Mouse (Mus musculus): ENCODE measurements around the gene Gm20431.

Gene Gm20431

DNA sequence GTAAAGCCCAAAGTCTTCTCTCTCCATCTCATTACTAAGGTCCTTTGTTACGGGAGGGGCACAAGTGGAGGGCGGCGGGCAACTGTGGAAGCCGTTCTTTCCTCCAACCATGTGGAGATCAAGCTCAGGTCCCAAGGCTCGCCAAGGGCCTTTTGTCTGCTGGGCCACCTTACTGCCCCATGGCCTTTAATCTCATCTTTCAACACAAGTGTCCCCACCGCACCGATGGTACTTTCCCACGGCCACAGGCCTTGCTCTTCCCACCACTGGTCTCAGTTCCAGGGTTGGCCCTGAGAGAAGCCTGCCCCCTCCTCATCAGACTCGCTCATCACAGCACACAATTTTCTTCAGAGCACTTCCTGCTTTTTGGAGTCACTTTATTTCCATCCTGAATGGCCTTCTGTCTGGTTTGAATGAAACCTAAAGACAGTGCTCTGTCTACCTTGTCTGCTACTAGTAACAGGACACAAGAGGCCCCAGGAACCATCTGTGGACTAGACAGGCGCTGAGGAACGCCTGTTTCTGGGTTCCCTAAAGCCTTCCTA, 31.6 kb downstream of the Gm20431 start:
- no peak for DNase-seq

DNA sequence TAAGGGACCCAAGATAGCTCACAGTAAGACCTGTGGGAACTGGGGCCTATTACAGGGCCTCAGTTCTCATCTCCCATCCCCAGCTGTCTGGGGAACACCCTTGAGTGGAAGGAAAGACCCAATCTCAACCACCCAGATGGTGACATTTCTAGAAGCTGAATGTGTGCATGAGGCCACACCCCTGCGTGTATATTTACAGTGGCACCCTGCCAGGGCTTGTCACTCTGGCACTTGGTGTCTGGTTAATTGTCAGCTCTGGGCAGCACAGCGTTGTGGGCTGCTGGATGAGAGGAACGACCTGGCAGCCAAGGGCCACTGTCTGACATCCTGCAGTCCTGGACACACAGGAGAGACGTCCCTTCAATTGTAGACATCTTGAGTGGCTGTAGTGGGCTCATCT, 32.4 kb downstream of the Gm20431 start:
- no peak for DNase-seq

DNA sequence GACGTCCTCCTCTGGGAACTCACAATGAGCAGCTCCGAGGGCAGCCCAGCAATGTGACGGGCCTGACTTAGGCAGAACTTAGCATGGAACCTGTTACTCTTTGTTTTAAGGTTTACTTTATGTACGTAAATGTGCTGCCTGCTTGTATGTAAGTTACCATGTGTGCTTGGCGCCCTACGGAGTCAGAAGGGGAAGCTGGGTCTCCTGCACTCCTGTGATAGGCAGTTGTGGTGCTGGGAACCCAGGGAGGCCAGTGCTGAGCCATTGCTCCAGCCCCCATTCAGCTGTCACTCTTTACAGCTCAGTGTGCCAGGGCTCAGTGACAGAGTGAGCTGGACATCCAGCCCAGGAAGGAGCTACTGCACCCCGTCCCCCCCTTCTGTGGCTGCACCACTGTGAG, 34.3 kb downstream of the Gm20431 start:
- DNase-seq: no peak

DNA sequence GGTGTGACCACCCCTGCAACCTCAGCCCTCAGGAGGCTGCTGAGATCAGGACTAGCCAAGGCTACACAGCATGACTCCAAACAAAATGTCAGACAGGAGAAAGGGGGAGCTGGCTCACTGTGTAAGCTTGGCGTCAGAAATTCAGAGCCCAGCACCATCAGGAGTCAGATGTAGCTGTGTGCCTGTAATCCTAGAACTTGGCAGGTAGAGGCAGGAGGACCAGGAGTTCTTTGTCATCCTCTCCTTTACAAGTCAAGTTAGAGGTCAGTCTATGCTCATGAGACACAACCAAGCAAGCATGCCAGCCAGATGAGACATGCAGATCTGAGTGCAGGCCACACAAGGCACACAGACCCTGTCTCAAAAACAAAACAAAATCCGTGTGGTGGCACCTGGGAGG, 35.6 kb downstream of the Gm20431 start:
- DNase-seq: no peak

DNA sequence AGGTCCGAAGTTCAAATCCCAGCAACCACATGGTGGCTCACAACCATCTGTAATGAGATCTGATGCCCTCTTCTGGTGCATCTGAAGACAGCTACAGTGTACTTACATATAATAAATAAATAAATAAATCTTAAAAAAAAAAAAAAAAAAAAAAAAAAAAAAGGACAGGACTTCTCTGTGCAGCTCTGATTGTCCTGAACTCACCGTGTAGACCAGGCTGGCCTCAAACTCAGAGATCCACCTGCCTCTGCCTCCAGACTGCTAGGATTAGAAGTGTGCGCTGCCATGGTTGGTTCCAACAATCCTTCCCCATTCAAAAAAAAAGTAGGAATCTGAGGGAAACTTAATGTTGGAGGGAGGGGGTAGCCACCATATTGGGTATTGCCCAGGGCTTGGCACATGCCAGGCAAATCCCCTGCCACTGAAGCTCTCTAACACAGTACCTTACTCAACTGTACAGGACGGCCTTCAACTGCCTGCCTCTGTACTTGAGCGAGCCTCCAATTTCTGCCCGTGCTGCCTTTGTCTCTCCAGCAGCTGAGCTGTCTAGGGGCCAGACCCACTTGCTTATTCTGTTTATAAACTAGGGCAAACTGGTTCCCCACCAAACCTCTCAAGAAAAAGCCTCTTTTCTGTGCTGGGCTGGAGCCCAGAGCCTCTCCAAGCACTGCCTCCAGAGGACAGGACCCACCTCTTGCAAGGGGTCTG, 36.8 kb downstream of the Gm20431 start:
- no peak for DNase-seq

DNA sequence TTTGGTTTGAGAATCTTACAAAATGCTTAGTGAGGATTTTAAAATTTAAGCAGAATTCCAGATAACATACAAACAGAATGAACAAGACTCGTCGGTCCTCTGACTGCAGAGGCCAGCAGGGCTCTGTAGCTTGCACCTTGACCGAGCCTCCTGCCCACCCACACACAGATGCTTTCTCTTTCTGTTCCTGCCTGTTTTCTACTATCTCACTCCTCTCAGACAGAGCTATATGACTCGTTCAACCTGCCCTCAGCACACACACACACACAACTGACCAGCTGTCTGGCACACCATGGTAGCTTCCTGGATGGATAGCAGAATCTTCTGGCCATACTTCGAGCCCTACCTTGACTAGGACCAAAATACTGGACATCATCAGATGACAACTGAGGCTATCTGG, 38.3 kb downstream of the Gm20431 start:
- no peak for DNase-seq

DNA sequence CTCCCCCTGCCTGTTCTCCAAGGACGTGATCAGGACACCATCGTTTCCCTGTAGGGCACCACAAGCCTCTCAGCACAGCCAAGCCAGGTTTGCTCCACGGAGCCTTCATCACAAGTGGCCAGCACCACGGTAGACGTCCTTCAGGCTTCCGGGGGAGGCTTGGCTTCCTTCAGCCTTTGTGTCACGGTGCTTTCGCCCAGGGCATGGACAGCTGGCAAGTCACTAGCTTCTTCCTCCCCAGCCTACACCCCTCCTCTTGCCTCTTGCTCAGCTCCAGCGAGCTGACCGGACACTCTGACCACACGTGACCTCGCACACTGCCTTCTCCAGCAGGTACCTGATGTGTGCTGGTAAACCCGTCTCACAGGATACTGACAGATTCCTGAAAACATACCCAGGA, 38.9 kb downstream of the Gm20431 start:
- DNase-seq: no peak

DNA sequence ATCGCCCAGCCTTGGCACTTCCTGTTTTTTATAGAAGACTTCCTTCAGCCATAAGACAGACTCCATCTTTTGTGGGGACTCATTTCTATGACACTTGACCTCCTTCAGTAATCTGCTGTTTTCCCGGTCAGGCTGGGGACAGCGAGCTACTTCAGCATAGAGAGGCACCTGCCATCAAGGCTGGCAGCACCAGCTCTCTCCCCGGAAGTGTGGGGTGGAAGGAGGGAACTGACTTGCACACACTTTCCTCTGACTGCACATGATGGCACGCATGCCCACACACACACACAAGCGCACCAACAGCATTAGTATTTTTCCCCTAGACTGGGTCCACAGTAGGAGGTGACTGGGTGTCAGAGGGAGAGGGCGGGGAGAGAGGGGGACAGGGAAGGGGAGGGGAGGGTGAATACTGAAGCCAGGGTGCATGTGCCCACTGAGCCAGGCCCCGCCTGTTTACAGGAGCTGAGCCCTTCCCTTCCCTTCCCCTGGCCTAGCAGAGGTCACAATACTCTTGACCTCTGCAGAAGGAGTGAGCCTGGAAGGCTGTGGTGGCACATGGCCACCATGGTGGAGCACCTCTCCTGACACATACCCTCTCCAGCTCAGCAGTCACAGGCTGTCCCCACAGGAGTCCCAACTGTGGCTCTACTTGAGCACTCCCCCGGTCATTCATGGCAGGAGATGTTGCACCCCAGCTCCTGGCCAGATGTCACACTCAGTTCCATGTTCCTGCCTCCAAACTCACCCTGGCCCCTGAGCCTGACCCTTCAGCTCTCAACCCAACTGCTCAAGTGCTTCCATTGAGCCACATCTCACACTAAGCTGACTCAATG, 39.8 kb downstream of the Gm20431 start:
- DNase-seq: peak; percentile 49 to 54

DNA sequence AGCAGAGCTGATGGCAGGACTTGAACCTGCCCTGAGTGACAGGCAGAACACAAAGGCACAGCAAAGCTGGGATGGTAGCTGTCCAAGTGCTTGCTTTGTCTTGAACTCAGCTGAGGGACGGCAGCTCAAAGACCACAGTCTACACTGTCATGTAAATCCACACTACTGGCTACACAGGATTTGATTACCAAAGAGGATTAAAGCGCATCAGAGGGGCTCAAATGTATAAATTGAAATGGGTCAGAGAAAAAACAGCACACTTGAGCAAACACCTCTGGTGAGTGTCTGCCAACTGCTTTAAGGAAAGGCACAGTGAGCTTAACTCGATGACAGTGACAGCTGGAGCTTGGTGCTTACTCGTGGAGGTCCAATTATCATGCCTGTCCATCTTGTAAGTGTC, 43.8 kb downstream of the Gm20431 start:
- no peak for DNase-seq

DNA sequence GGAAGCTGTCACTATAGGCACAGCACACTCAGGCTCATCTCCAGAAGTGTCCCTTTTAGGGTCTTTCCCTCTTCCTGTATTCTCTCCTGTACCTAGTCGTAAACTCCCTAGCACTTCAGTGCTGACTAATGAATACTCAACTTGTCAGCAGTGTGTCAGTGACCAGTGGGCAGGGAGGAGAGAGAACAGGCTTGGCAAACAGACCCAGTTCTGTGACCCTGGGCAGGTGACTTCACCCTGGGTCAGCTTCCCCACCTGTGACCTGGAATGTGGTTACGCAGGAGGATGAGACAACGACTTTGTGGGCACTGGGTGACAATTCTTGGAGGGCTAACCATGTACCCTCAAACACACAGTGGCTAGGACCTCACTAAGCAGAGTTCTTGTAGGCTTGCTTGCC, 44.3 kb downstream of the Gm20431 start:
- DNase-seq: no peak

DNA sequence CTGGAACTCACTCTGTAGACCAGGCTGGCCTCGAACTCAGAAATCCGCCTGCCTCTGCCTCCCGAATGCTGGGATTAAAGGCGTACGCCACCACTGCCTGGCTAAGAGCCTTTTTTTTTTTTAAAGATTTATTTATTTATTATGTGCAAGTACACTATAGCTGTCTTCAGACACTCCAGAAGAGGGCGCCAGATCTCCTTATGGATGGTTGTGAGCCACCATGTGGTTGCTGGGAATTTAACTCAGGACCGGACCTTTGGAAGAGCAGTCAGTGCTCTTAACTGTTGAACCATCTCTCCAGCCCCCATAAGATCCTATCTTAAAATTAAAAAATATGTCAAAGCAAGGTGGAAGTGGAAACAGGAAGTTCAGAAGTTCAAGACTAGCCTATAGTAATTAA, 48.0 kb downstream of the Gm20431 start:
- DNase-seq: peak; percentile 16 to 25

DNA sequence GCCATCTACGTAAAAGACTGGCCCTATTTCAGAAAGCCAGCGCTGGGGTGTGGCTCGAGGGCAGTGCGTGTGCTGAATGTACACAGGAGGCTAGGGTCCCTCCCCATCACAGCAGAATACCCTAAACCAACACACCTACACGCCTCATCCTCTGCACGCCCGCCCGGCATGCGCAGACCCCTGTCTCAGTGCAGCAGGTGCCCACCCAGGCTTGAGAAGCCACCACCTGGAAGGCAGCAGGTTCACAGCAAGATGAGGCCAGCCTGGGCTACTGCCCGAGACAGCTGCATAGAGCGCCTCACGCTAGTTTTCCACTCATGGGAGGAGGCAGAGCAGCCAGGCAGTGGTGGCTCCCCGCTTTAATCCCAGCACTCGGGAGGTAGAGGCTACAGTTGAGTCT, 49.2 kb downstream of the Gm20431 start:
- DNase-seq: no peak

DNA sequence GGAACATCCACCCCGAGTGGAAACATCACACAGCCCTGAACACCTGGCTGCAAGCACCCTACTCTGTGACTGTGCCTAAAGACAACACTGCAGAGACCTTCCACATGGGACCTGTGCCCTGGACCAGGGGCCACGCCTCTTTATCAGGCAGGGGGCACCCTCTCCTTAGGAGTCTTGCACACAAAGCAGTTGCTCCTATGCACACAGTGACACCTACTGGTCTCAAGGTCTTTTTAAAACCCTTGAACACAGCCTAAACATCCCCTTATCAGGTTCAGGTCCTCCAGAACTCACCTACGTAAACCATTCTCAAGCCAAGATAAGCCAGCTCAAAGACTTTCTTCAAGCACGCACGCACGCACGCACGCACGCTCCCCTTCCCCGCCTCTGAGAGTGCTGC, 50.0 kb downstream of the Gm20431 start:
- no peak for DNase-seq

DNA sequence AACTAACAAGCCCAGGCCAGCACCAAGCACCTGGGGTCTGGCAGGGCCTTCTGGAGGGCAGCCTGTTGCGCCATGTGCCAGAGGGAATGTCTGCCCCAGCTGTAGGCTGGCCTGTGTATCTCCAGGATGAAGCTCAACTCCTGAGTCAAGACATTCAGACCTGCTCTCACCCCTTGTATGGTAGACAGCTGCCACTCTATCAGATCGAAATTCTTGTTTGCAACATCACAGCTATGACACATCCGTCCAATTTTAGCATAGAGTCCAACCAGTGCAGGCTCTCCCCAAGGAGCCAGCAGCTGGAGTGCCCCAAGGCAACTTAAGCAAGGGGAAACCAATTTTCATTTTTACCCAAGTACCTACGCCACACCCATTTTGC, 54.6 kb downstream of the Gm20431 start:
- DNase-seq: no peak

DNA sequence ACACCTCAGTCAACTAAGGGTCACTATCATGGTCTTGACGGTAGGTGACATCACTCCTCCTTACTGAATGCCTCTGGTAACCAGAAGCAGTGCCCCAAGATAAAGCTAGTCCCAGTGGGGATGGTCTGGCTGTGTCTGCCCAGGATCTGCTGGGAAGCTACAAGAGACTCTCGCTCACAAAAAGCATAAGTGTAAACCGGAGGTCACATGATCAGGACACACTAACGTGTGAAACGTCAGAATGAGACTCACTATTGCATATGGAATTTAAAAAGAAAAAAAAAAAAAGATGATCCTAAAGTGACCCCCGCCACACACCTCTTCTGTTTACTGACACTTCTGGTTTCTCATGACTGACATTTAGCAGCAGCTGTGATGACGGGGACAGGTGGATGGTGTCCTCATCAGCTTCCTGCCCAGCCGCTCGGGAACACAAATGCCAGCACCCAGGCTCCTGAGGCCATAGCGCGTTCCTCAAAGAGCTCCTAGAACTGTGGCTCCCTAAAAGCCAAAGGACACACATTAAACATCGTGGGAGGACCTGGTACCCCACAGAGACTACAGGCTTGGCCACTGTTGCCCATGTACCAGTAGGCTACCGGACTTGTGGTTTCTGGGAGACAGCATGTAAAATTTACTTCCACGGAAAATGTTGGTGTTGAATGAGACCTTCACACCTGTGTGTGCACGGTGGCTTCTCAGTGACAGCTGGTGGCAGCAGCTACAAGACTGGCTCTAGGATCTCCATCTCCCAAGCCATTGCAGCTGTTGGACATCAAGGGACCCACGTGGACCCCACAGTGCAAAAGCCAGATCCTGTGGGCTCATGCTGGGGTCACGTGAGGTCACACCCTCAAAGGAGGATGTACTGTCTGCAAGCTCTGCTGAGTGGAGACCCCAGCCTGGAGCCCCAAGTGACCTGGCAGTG, 55.2 kb downstream of the Gm20431 start:
- no peak for DNase-seq

DNA sequence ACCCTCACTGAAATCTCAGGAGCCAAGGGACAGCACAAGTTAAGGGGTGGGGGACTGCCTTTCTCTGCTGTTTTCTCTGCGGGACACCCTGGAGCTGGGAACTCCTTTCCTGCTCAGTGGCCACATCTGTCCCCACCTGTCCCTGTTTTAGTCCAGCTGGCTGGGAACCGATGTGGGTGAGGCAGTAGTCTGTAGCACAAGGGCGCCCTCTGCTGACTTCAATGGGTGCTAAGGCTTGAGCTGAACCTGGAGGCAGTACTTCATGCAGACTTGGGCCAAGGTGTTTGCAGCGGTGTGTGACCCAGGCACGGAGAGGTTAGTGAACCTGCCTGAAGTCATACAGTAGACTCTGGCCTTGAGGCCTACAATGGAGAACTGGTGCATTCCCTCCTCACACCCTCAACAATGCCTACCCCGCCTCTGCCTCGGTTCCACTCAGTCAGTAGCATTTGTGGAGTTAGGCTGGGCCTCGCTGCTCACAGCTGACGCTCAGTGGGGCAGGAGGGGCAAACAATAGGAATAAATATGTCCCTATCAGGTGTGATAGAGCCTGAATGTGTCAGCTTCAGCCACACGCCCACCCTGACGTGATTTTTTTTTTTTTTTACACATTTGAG, 56.0 kb downstream of the Gm20431 start:
- peak; percentile 89 for DNase-seq

DNA sequence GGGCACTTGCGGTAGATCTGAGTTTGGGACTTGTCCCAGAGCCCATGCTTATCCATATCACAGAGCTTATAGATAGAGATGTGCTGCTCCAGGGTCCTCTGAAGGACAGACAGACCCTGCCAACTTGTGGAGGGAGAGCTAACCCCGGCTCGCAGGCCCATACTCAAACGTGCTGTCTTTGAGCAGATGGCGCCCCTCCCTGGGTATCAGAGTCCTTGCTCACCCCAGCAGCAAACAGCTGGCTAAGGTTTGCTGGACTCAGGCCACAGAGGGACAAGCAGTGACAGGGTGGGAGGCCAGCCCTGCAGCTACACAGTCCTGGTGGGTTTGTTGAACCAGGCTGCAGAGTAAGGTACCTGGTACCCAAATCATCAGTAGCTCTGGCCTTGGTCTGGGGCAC, 58.3 kb downstream of the Gm20431 start:
- DNase-seq: no peak

DNA sequence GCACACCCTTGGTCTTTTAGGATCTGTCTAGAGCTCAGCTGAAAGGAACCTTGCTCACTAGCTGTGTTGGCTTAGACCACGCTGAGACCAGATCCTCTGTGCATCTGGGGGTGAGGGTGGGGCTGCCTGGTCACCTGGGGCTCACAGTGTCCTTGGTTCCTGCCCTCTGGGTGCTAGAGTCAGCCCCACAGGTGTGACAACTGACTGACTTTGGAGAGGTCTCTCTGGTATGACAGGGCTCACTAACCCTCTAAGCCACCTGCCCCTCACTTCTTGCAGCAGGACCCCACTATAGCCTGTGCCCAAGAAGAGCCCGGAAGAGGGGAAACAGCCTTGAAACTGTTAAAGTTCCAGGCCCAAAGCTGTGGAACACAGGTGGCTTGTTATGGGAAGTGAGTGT, 58.9 kb downstream of the Gm20431 start:
- DNase-seq: no peak

DNA sequence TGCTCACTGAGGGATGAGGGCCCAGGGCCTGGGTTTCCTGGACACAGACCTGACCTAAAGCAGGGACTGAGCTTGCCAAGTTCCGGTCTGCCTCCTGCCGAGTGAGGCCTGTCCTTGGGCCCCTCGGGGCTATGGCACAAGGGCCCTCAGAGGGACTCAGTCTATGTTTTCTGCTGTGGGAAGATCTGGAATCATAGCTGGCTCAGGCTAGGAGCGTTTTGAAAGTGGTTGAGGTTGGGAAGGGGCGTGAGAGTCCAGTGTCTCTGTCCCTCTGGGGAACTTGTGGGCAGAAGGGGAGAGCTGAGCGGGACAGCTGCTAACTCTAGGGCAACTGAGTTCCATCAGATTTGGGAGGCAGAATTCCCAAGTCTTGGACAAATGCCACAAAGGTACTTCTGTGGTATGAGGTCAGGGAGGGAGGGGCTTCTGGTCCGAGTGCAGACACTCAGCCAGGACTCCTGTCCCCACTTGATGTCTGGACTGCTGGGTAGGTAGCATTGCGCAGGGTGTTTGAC, 60.8 kb downstream of the Gm20431 start:
- DNase-seq: no peak

DNA sequence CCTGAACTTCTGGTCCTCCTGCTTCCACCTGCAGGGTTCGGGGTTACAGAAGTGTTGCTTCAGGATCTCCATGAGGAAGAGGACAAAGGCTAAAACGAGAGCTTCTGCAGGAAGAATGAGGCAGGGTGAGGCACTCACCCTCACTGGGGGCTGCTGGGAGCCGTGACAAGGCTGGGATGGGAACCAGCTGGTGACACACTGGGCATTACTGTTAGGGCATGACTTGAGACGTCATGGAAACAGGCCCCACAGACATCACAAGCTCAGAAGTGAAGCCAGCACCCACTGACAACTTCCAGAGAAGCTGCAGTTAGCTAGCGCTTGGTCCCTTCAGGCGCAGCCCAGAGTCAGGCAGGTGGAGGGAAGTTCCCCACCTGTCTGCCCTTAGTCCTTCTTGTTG, 61.4 kb downstream of the Gm20431 start:
- no peak for DNase-seq

DNA sequence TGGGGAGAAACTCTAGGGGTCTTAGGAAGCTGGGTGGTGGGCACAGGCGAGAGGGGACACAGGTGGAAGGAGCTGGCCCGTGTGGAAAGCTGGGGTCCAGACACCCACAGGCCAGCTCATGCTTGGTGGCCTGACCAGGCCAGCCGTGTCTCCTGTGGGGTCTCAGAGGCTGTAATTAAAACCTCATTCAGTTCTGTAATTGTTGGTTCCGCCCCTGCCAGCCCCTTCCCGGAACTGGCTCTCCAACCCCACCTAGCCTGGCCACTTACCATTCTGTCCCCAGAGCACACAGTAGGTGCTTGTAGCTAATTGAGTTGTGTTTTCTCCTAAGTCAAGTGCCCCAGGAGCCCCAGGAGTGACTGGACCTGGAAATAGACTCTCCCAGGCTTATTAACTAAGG, 62.1 kb downstream of the Gm20431 start:
- DNase-seq: no peak

DNA sequence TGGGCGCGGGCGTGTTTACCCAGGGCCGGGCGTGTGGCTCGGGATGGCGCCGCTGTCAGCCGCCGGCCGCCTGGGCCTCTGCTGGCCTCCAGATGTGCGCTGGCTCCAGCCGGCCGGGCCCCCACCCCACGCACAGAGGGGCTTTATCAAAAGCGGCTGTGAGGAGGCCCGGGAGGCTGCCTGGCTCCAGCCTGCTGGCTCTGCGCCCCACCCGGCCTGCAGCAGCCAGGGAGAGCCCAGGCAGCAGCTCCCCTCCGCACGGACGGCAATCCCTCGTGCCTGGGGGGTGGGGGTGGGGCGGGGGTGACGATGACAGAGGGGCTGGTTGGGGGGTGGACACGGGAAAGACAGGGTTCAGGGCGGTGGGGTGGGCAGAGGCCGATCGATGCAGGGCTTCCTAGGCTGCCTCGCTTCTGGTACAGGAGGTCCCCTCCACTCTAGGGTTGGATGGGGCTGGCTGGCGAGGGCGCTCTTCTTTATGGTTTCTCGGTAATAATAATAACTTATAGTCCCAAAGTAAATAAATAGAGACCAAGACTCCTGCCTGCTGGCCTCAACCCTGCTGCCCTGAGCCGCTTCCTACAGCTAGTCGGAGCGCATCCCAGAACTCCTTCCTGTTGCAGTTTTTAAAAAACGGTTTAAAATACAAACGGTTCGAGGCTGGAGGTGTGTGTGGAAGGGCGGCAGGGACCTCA, 63.7 kb downstream of the Gm20431 start:
- no peak for DNase-seq
